Mouse (Mus musculus) hindbrain, embryonic 10.5 days (tissue): ENCODE measurements around the gene 2200002D01Rik. TPM values are rescaled to one million over a fixed set of nuclear protein-coding genes. Genes with fewer than 3 reads are reported as not detected.
"Not testable (repeated sequence)": the region's sequence is repeated elsewhere in the genome, so short reads cannot be mapped to it uniquely, and the experiment has no call there.

Experiments
- DNase-seq: peaks from one replicate; pipeline ENCODE4 v3.0.0-alpha.2; 2017; ENCODE audit warnings: low spot score
- H3K27ac ChIP-seq: fragments of 300-500 bp; sonication (generic); 2 replicates; pipeline ENCODE4 v1.5.1; 2016; ENCODE audit warnings: mild to moderate bottlenecking, moderate library complexity
- H3K27me3 ChIP-seq: fragments of 300-500 bp; sonication (generic); 2 replicates; pipeline ENCODE4 v1.6.1; 2016; ENCODE audit warnings: mild to moderate bottlenecking; ENCODE audit not compliant: poor library complexity, insufficient read depth, severe bottlenecking
- H3K36me3 ChIP-seq: fragments of 300-500 bp; sonication (generic); 2 replicates; pipeline ENCODE4 v1.6.1; 2016; ENCODE audit warnings: mild to moderate bottlenecking, moderate library complexity
- H3K4me1 ChIP-seq: fragments of 300-500 bp; sonication (generic); replicated peaks from 2 replicates; pipeline ENCODE4 v1.6.1; 2016; ENCODE audit warnings: mild to moderate bottlenecking
- H3K4me3 ChIP-seq: fragments of 300-500 bp; sonication (generic); 2 replicates; pipeline ENCODE4 v1.5.1; 2016; ENCODE audit warnings: mild to moderate bottlenecking, moderate library complexity
- H3K9me3 ChIP-seq: fragments of 300-500 bp; sonication (generic); 2 replicates; pipeline ENCODE4 v1.6.1; 2016; ENCODE audit warnings: mild to moderate bottlenecking, moderate library complexity
- WGBS: fragments of 180-500 bp; shearing (Covaris S2); methylation state at CpG from one replicate; pipeline ENCODE4 v1.1.7; 2016; 5-methylcytosine and 5-hydroxymethylcytosine counted together
- polyA plus RNA-seq: library from polyadenylated mRNA; unstranded; fragments of >200 nt; fragmentation: Nextera tagmentation; extraction: Ambion mirVana; gene quantifications from 2 replicates; pipeline ENCODE4 v1.2.1, GENCODE M21; 2016

Gene 2200002D01Rik
- polyA plus RNA-seq, 1 experiment from 2014 or later, result 6.9 TPM

DNA sequence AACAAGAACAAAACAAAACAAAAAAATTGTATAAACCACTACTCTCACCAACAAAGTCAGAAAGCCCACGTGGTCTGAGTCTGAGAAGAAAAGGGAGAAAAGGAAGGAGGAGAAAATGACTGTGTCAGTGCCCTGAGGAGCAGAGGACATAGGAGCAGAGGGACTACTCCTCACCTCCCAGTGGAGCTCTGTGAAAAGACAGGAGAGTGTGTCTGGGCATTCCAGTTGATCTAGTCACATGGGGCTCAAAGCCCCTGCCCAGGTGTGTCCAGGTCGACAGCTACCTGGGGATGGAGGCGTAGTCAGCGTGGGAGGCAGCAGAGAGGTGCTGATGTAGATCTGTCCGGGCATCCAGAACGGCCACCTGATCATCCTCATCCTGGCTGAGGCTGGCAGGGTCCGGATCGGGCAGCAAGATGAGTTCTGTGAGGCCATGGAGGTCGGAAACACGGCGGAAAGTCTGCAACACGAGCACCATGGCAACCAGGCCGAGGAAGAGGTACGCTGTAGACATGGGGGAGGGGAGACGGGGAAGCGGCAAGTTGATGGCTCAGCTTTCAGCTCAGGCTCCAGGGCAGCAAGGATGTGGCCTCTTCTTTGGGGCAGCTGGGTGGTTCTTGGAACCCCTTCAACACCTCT is 23.4 kb downstream of the 2200002D01Rik start:
- H3K9me3 ChIP-seq, result peaks cover 6% of the 10 kb centered on the region
- DNase-seq, result peak; percentile 53
- whole genome bisulfite sequencing, result 13% methylated on average over 16 of the region's 16 CpGs
- H3K4me3 ChIP-seq, result peak overlapping the region; percentile 38
- peaks cover 12% of the 10 kb centered on the region for H3K4me1 ChIP-seq
- peaks cover 24% of the 10 kb centered on the region for H3K27me3 ChIP-seq
- no peaks in the 10 kb centered on the region for H3K36me3 ChIP-seq
- peak overlapping the region; percentile 69 for H3K27ac ChIP-seq

DNA sequence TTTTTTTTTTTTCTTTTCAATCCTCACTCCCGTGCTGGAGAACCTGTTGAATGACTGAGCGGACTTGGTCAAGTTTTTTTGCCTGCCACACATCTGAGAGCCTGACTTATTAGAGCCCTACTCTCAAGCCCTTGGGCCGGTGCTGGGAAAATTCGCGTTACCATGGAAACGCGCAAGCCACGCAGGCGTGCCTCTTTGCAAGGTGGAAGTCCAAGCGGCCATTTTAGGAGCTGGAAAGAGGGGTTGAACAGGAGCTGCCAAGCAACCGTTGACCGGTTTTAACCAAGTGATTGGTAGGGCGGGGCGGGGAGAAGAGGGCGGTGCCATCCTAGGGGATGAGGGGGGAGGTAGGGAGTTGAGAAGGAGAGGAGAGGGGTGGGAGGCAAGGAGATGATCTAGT is 33.4 kb downstream of the 2200002D01Rik start:
- Histone ChIP-seq H3K4me3 (no peak overlapping the region), H3K36me3 (no peaks in the 10 kb centered on the region), H3K4me1 (peaks cover 28% of the 10 kb centered on the region), H3K27ac (no peak overlapping the region), H3K27me3 (peaks cover 23% of the 10 kb centered on the region), H3K9me3 (peaks cover 21% of the 10 kb centered on the region)
- WGBS, result 41% methylated on average over 15 of the region's 15 CpGs
- peak; percentile 13 for DNase-seq

DNA sequence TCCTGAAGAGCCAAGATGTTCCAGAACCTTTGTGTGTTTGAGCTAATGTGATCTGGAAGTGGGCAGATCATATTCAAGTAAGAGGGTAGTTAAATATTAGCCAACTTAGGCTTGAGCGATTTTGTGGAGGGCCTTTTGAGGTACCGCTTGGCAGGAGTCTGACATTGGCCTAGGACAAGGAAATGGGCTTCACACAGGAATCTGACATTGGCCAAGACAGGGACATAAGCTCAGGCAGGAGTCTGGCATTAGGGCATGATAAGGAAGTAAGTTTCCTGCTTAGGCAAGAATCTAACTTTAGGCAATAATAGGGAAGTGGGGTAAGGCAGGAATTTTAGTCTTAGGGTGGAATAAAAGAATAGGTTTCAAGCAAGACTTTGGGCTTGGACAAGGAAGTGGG is 34.0 kb downstream of the 2200002D01Rik start:
- H3K27me3 ChIP-seq, result peaks cover 23% of the 10 kb centered on the region
- no peak for DNase-seq
- peaks cover 28% of the 10 kb centered on the region for H3K4me1 ChIP-seq
- peaks cover 15% of the 10 kb centered on the region; the same call in 1 of the 2 replicates for H3K9me3 ChIP-seq
- H3K27ac ChIP-seq, result no peak overlapping the region
- peak overlapping the region; percentile 48; the same call in 1 of the 2 replicates for H3K4me3 ChIP-seq
- 71% methylated on average over 2 of the region's 2 CpGs for WGBS
- no peaks in the 10 kb centered on the region for H3K36me3 ChIP-seq

DNA sequence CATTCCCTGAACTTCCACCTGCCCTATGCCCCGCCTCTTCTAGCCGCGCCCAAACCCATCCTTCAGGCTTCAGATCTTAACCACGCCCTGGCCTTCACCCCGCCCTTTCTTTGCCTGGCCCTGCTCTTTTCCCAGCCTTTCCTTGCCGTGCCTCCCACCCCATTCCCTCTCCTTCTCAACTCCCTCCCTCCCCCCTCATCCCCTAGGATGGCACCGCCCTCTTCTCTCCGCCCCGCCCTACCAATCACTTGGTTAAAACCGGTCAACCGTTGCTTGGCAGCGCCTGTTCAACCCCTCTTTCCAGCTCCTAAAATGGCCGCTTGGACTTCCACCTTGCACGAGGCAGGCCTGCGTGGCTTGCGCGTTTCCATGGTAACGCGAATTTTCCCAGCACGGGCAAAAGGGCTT is 34.6 kb downstream of the 2200002D01Rik start, which contains the start of gene Catsperg1:
Gene Catsperg1 (minus strand): TSS at position 361 of the 408 bp plus-strand sequence.
- Histone ChIP-seq H3K36me3 (no peaks in the 10 kb centered on the region), H3K4me1 (peaks cover 28% of the 10 kb centered on the region), H3K9me3 (peaks cover 9% of the 10 kb centered on the region; the same call in 1 of the 2 replicates), H3K27ac (peak within 1 kb of the TSS; percentile 64; the same call in 1 of the 2 replicates), H3K4me3 (peak within 1 kb of the TSS; percentile 48), H3K27me3 (peaks cover 23% of the 10 kb centered on the region)
- 1% methylated on average over 20 of the region's 20 CpGs for WGBS
- peak; percentile 83 for DNase-seq

DNA sequence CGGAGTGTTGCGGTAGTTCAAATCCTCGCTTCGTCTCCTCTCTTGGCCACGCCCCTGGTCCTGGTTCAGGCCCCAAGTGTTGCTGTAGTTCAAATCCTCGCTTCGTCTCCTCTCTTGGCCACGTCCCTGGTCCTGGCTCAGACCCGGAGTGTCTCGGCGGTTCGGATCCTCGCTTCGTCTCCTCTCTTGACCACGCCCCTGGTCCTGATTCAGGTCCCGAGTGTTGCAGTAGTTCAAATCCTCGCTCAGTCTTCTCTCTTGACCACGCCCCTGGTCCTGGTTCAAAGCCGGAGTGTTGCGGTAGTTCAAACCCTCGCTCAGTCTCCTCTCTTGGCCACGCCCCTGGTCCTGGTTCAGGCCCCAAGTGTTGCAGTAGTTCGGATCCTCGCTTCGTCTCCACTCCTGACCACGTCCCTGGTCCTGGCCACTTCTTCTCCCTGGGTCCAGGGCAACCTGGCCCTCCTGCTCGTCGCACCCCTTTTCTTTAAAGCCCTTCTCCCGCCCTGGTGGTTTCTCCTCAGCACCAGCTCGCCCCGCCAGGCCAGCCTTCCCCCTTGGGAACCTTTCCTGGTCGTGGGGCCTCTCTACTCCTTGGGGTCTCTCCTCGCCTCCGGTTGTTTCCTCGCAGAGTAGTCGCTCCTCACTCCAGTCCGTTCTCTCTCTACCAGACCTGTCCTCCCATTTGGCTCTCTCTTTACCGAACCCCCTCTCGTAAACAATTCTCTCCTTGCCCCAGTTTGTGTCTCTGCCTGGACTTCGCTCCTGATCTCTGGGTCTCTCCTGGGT is 35.3 kb downstream of the 2200002D01Rik start:
- Histone ChIP-seq H3K4me1 (peaks cover 28% of the 10 kb centered on the region), H3K4me3 (peak overlapping the region; percentile 48), H3K27ac (0 out of 2 replicates have a peak overlapping the region, but pooled peaks have one; percentile 23), H3K27me3 (peaks cover 23% of the 10 kb centered on the region)
- DNase-seq, result peak; percentile 10
- not testable (repeated sequence) for H3K36me3 ChIP-seq, H3K9me3 ChIP-seq
- 12% methylated on average over 40 of the region's 40 CpGs for WGBS

DNA sequence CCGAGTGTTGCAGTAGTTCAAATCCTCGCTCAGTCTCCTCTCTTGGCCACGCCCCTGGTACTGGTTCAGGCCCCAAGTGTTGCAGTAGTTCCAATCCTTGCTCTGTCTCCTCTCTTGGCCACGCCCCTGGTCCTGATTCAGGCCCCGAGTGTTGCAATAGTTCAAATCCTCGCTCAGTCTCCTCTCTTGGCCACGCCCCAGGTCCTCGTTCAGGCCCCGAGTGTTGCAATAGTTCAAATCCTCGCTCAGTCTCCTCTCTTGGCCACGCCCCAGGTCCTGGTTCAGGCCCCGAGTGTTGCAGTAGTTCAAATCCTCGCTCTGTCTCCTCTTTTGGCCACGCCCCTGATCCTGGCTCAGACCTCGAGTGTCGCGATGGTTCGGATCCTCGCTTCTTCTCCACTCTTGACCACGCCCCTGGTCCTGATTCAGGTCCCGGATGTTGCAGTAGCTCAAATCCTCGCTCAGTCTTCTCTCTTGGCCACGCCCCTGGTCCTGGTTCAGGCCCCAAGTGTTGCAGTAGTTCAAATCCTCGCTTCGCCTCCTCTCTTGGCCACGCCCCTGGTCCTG is 36.0 kb downstream of the 2200002D01Rik start:
- WGBS, result 11% methylated on average over 26 of the region's 26 CpGs
- peaks cover 23% of the 10 kb centered on the region for H3K27me3 ChIP-seq
- 0 out of 2 replicates have a peak, but pooled peaks cover 5% of the 10 kb centered on the region for H3K9me3 ChIP-seq
- H3K4me1 ChIP-seq, result peaks cover 28% of the 10 kb centered on the region
- no peaks in the 10 kb centered on the region for H3K36me3 ChIP-seq
- H3K27ac ChIP-seq, result no peak overlapping the region
- peak; percentile 25 for DNase-seq
- peak overlapping the region; percentile 48 for H3K4me3 ChIP-seq

DNA sequence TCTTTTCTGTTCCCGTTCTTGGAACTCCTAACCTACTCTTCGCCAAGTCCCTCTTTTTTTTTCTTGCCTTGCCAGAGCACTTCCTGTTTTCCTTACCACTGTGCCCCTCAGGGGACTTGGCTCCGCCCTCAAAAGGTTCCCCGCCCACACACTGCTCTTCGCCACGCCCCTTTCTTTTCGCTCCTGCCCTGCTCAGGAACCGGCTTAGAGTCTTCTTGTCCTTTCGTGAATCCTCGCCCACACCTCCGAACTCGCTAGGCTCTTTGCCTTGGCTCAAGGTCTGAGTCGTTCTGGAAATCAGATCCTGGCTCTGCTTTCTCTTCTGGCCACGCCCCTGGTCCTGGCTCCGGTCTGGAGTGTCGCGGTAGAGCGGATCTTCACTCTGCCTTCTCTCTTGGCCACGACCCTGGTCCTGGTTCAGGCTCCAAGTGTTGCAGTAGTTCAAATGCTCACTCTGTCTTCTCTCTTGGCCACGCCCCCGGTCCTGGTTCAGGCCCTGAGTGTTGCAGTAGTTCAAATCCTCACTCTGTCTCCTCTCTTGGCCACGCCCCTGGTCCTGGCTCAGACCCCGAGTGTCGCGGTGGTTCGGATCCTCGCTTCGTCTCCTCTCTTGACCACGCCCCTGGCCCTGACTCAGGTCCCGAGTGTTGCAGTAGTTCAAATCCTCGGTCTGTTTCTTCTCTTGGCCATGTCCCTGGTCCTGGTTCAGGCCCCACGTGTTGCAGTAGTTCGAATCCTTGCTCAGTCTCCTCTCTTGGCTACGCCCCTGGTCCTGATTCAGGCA is 36.7 kb downstream of the 2200002D01Rik start:
- Histone ChIP-seq H3K27me3 (peaks cover 23% of the 10 kb centered on the region), H3K9me3 (0 out of 2 replicates have a peak, but pooled peaks cover under 1% of the 10 kb centered on the region), H3K4me3 (peak overlapping the region; percentile 48), H3K4me1 (peaks cover 28% of the 10 kb centered on the region), H3K36me3 (no peaks in the 10 kb centered on the region), H3K27ac (peak overlapping the region; percentile 62)
- DNase-seq, result peak; percentile 83
- WGBS, result 5% methylated on average over 34 of the region's 34 CpGs

DNA sequence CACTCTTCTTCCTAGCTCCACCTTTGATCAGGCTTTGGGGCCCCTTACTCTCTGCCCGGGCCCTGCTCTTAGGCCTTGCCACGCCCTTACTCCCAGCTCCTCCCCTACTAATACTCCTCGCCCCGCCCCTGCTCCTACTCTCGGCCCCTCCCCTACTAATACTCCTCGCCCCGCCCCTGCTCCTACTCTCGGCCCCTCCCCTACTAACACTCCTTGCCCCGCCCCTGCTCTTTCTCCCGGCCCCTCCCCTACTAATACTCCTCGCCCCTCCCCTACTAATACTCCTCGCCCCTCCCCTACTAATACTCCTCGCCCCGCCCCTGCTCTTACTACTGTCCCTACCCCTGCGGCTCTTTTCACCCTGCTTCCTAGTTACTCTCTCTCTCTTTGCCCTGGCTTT is 37.3 kb downstream of the 2200002D01Rik start:
- Histone ChIP-seq H3K27ac (peak overlapping the region; percentile 62), H3K27me3 (peaks cover 23% of the 10 kb centered on the region), H3K4me1 (peaks cover 28% of the 10 kb centered on the region), H3K4me3 (peak overlapping the region; percentile 48)
- not testable (repeated sequence) for DNase-seq, H3K9me3 ChIP-seq, H3K36me3 ChIP-seq
- 29% methylated on average over 14 of the region's 15 CpGs for WGBS

DNA sequence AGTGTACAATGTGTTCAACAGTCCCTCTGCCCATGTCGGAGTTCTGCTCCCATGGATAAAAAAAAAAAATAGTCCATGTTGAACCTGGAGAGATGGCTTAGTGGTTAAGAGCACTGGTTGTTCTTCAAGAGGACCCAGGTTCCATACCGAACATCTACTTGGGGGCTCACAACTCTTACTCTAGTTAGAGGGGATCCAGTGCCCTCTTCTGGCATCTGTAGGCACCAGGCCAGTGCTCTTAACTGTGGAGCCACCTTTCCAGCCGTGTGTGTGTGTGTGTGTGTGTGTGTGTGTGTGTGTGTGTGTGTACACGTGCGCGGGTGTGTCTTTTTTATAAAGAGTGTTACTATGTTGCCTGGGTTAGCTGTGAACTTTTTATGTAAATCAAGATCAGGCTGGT is 45.7 kb downstream of the 2200002D01Rik start:
- WGBS, result 86% methylated on average over 6 of the region's 6 CpGs
- Histone ChIP-seq H3K4me1 (no peaks in the 10 kb centered on the region), H3K4me3 (no peak overlapping the region), H3K36me3 (no peaks in the 10 kb centered on the region), H3K27ac (no peak overlapping the region), H3K9me3 (no peaks in the 10 kb centered on the region), H3K27me3 (0 out of 2 replicates have a peak, but pooled peaks cover 2% of the 10 kb centered on the region)
- DNase-seq, result no peak

Other genes starting within 250 kb of the 2200002D01Rik start
- 0.51 and 0.97 TPM in 2 replicates for gene Ryr1, start 123.3 kb downstream of the 2200002D01Rik start, polyA plus RNA-seq
- 0.34 and 0.54 TPM in 2 replicates for gene Rasgrp4, start 113.6 kb downstream of the 2200002D01Rik start, polyA plus RNA-seq
- 17.6 and 18.4 TPM in 2 replicates for gene Fam98c, start 92.2 kb downstream of the 2200002D01Rik start, polyA plus RNA-seq
- 1.1 TPM in 2 replicates for gene Ggn, start 78.3 kb downstream of the 2200002D01Rik start, polyA plus RNA-seq
- gene Spred3, start 78.1 kb downstream of the 2200002D01Rik start, polyA plus RNA-seq, result 3.5 and 3.6 TPM in 2 replicates
- gene Psmd8, start 67.8 kb downstream of the 2200002D01Rik start, polyA plus RNA-seq, result 305 and 348 TPM in 2 replicates
- 0.51 and 0.97 TPM in 2 replicates for gene Catsperg1, start 34.4 kb downstream of the 2200002D01Rik start, polyA plus RNA-seq
- 0.76 and 0.97 TPM in 2 replicates for gene Kcnk6, start 16.0 kb downstream of the 2200002D01Rik start, polyA plus RNA-seq
- gene Yif1b, start 10.1 kb downstream of the 2200002D01Rik start, polyA plus RNA-seq, result 110 and 115 TPM in 2 replicates
- gene Spint2, start 33.4 kb upstream of the 2200002D01Rik start, polyA plus RNA-seq, result 43.7 and 65.7 TPM in 2 replicates
- 35.5 and 55.7 TPM in 2 replicates for gene Ppp1r14a, start 40.8 kb upstream of the 2200002D01Rik start, polyA plus RNA-seq
- 28.3 and 60.6 TPM in 2 replicates for gene Dpf1, start 55.5 kb upstream of the 2200002D01Rik start, polyA plus RNA-seq